Mouse (Mus musculus) myocyte (in vitro differentiated cells): ENCODE data around the gene Ripply1. TPM values are rescaled to one million over a fixed set of nuclear protein-coding genes. Genes with fewer than 3 reads are reported as not detected.

Experiments used
- H3K27me3 ChIP-seq: one replicate; pipeline ENCODE4 v1.6.1; 2011; ENCODE audit not compliant: control insufficient read depth, insufficient read depth, insufficient read length
- H3K36me3 ChIP-seq: one replicate; pipeline ENCODE4 v1.6.1; 2011; ENCODE audit not compliant: control insufficient read depth, insufficient read depth
- H3K4me2 ChIP-seq: one replicate; pipeline ENCODE4 v1.6.1; 2011; ENCODE audit warnings: low read depth, control low read depth
- H3K4me3 ChIP-seq: one replicate; pipeline ENCODE4 v1.5.1; 2011; ENCODE audit warnings: mild to moderate bottlenecking, control low read depth, moderate library complexity
- H3K79me2 ChIP-seq: one replicate; pipeline ENCODE4 v1.6.1; 2011; ENCODE audit not compliant: control insufficient read depth, insufficient read depth
- H3ac ChIP-seq: one replicate; pipeline ENCODE4 v1.6.1; 2011; ENCODE audit not compliant: control insufficient read depth, insufficient read length
- CEBPB ChIP-seq: IDR thresholded peaks from 2 replicates; pipeline ENCODE4 v1.6.1; 2011; ENCODE audit warnings: mild to moderate bottlenecking, moderate library complexity; ENCODE audit not compliant: poor library complexity, insufficient read depth, severe bottlenecking
- E2F4 ChIP-seq: IDR thresholded peaks from one replicate; pipeline ENCODE4 v1.6.1; 2011; ENCODE audit warnings: mild to moderate bottlenecking, control low read depth, moderate library complexity; ENCODE audit not compliant: insufficient read depth
- MAX ChIP-seq: IDR thresholded peaks from one replicate; pipeline ENCODE4 v1.6.1; 2011; ENCODE audit warnings: low read depth, mild to moderate bottlenecking, control low read depth
- MYOD1 ChIP-seq, 3 experiments: IDR thresholded peaks; one replicate each; pipeline ENCODE4 v1.6.1; 2011; ENCODE audit warnings: control low read depth in 2 of 3, low read depth in 2 of 3, mild to moderate bottlenecking in 2 of 3, moderate library complexity in 1 of 3; ENCODE audit not compliant: insufficient read length in 2 of 3, control insufficient read depth in 1 of 3
- MYOG ChIP-seq, 3 experiments: IDR thresholded peaks; one replicate each; pipeline ENCODE4 v1.6.1; 2011; ENCODE audit warnings: control low read depth in 2 of 3, low read depth in 2 of 3, mild to moderate bottlenecking in 2 of 3; ENCODE audit not compliant: insufficient read length in 2 of 3, control insufficient read depth in 1 of 3, insufficient read depth in 1 of 3
- POLR2A ChIP-seq: IDR thresholded peaks from one replicate; pipeline ENCODE4 v1.6.1; 2011; ENCODE audit warnings: low read depth, mild to moderate bottlenecking, control low read depth, moderate library complexity; ENCODE audit not compliant: insufficient read length
- POLR2AphosphoS2 ChIP-seq: IDR thresholded peaks from one replicate; pipeline ENCODE4 v1.6.1; 2011; ENCODE audit warnings: low read depth, control low read depth; ENCODE audit not compliant: insufficient read length
- REST ChIP-seq: IDR thresholded peaks from one replicate; pipeline ENCODE4 v1.6.1; 2011; ENCODE audit warnings: mild to moderate bottlenecking, control low read depth, moderate library complexity; ENCODE audit not compliant: insufficient read depth, insufficient read length
- SRF ChIP-seq: IDR thresholded peaks from one replicate; pipeline ENCODE4 v1.6.1; 2011; ENCODE audit warnings: low read depth; ENCODE audit not compliant: control insufficient read depth, insufficient read length
- TCF12 ChIP-seq: IDR thresholded peaks from one replicate; pipeline ENCODE4 v1.6.1; 2011; ENCODE audit warnings: mild to moderate bottlenecking, control low read depth; ENCODE audit not compliant: poor library complexity, insufficient read depth, severe bottlenecking
- TCF3 ChIP-seq: IDR thresholded peaks from one replicate; pipeline ENCODE4 v1.6.1; 2011; ENCODE audit warnings: low read depth, control low read depth; ENCODE audit not compliant: insufficient read length
- USF1 ChIP-seq: IDR thresholded peaks from one replicate; pipeline ENCODE4 v1.6.1; 2011; ENCODE audit warnings: low read depth, mild to moderate bottlenecking, control low read depth, moderate library complexity
- polyA plus RNA-seq: library from polyadenylated mRNA; unstranded; fragments of >200 nt; fragmentation: generic; extraction: Trizol; gene quantifications from one replicate; pipeline ENCODE4 v1.2.1, GENCODE M21; 2012; ENCODE audit warnings: missing spikeins

The Ripply1 gene
- polyA plus RNA-seq, 1 experiment = 3.1 TPM

GRCm38 (mm10) chrX:139781563-139781962 lies 590 bp downstream of the Ripply1 start:
- Histone ChIP-seq H3K4me3 (no peak overlapping the region), H3ac (no peak overlapping the region), H3K36me3 (no peaks in the 10 kb centered on the region), H3K79me2 (no peaks in the 10 kb centered on the region), H3K27me3 (no peaks in the 10 kb centered on the region), H3K4me2 (no peak overlapping the region)
- TF ChIP-seq SRF (no peak), CEBPB (no peak), POLR2AphosphoS2 (no peak), TCF12 (no peak), E2F4 (no peak), TCF3 (no peak)

- Histone ChIP-seq H3K36me3 (no peaks in the 10 kb centered on the region), H3K27me3 (no peaks in the 10 kb centered on the region)
- TF ChIP-seq POLR2A (no peak), MYOD1 (IDR thresholded peaks at IDR 0.05; ENCODE audit: control insufficient read depth in 1 of 3, insufficient read length in 2 of 3, low read depth in 2 of 3) (no peak), E2F4 (no peak), REST (no peak), POLR2AphosphoS2 (no peak), TCF12 (no peak), USF1 (no peak), CEBPB (no peak), MAX (no peak), SRF (no peak)
Measured at GRCm38 (mm10) chrX:139780988-139781387, 1.2 kb downstream of the Ripply1 start.

GRCm38 (mm10) chrX:139779401-139779800 lies 2.8 kb downstream of the Ripply1 start:
- no peak overlapping the region for H3ac ChIP-seq
- H3K4me3 ChIP-seq = no peak overlapping the region
- no peaks in the 10 kb centered on the region for H3K27me3 ChIP-seq
- TF ChIP-seq MAX (no peak), E2F4 (no peak), SRF (no peak)
- H3K36me3 ChIP-seq = no peaks in the 10 kb centered on the region
- H3K4me2 ChIP-seq = no peak overlapping the region
- H3K79me2 ChIP-seq = no peaks in the 10 kb centered on the region

More at GRCm38 (mm10) chrX:139780988-139781387, 1.2 kb downstream of the Ripply1 start:
- no peak overlapping the region for H3K4me2 ChIP-seq
- no peak overlapping the region for H3ac ChIP-seq
- H3K79me2 ChIP-seq = no peaks in the 10 kb centered on the region
- no peak overlapping the region for H3K4me3 ChIP-seq

- no peak for TF ChIP-seq CEBPB
- no peak for TF ChIP-seq POLR2AphosphoS2
- TF ChIP-seq E2F4 = no peak
- no peak for TF ChIP-seq TCF3
Measured at GRCm38 (mm10) chrX:139778886-139779285, 3.3 kb downstream of the Ripply1 start.

GRCm38 (mm10) chrX:139777357-139777756 lies 4.8 kb downstream of the Ripply1 start:
- Histone ChIP-seq H3K79me2 (no peaks in the 10 kb centered on the region), H3K27me3 (no peaks in the 10 kb centered on the region), H3K4me2 (no peak overlapping the region), H3K36me3 (no peaks in the 10 kb centered on the region), H3ac (no peak overlapping the region), H3K4me3 (no peak overlapping the region)
- no peak for TF ChIP-seq MYOD1 (IDR thresholded peaks at IDR 0.05; ENCODE audit: control insufficient read depth in 1 of 3, insufficient read length in 2 of 3, low read depth in 2 of 3)
- no peak for TF ChIP-seq SRF
- TF ChIP-seq REST = no peak
- no peak for TF ChIP-seq POLR2AphosphoS2
- TF ChIP-seq MYOG (IDR thresholded peaks at IDR 0.05; ENCODE audit: control insufficient read depth in 1 of 3, insufficient read depth in 1 of 3, insufficient read length in 2 of 3, low read depth in 2 of 3) = no peak
- TF ChIP-seq E2F4 = no peak
- TF ChIP-seq TCF3 = no peak
- TF ChIP-seq MAX = no peak
- TF ChIP-seq USF1 = no peak
- TF ChIP-seq TCF12 = no peak
- TF ChIP-seq CEBPB = no peak
- TF ChIP-seq POLR2A = no peak

More at GRCm38 (mm10) chrX:139778886-139779285, 3.3 kb downstream of the Ripply1 start:
- Histone ChIP-seq H3K79me2 (no peaks in the 10 kb centered on the region), H3K4me2 (no peak overlapping the region), H3K36me3 (no peaks in the 10 kb centered on the region), H3K4me3 (no peak overlapping the region), H3K27me3 (no peaks in the 10 kb centered on the region), H3ac (no peak overlapping the region)

GRCm38 (mm10) chrX:139775084-139775612 lies 7.0 kb downstream of the Ripply1 start:
- no peaks in the 10 kb centered on the region for H3K36me3 ChIP-seq

More at GRCm38 (mm10) chrX:139775084-139775612, 7.0 kb downstream of the Ripply1 start:
- Histone ChIP-seq H3ac (no peak overlapping the region), H3K4me2 (peak overlapping the region; percentile 71), H3K27me3 (no peaks in the 10 kb centered on the region), H3K79me2 (no peaks in the 10 kb centered on the region), H3K4me3 (no peak overlapping the region)
- TF ChIP-seq USF1 = no peak
- TF ChIP-seq E2F4 = no peak
- TF ChIP-seq CEBPB = no peak
- TF ChIP-seq SRF = no peak
- no peak for TF ChIP-seq MYOD1 (IDR thresholded peaks at IDR 0.05; ENCODE audit: control insufficient read depth in 1 of 3, insufficient read length in 2 of 3, low read depth in 2 of 3)
- no peak for TF ChIP-seq TCF3
- no peak for TF ChIP-seq MYOG (IDR thresholded peaks at IDR 0.05; ENCODE audit: control insufficient read depth in 1 of 3, insufficient read depth in 1 of 3, insufficient read length in 2 of 3, low read depth in 2 of 3)
- no peak for TF ChIP-seq TCF12
- TF ChIP-seq POLR2AphosphoS2 = no peak
- TF ChIP-seq MAX = no peak
